Mouse (Mus musculus): ENCODE data around the gene Gpr176. TPM values are rescaled to one million over a fixed set of nuclear protein-coding genes. Genes with fewer than 3 reads are reported as not detected.

Gpr176 gene
- polyA plus RNA-seq, 1 experiment from 2014 or later: 0.35 TPM

GRCm38 (mm10) chr2:118375931-118376330, 2.7 kb upstream of the Gpr176 start:
- ATAC-seq: no peak
- no peak overlapping the region for H3K4me3 ChIP-seq (ENCODE audit: low read length)
- H3K36me3 ChIP-seq (ENCODE audit: control insufficient read depth, insufficient read depth, low read length): no peaks in the 10 kb centered on the region

DNA sequence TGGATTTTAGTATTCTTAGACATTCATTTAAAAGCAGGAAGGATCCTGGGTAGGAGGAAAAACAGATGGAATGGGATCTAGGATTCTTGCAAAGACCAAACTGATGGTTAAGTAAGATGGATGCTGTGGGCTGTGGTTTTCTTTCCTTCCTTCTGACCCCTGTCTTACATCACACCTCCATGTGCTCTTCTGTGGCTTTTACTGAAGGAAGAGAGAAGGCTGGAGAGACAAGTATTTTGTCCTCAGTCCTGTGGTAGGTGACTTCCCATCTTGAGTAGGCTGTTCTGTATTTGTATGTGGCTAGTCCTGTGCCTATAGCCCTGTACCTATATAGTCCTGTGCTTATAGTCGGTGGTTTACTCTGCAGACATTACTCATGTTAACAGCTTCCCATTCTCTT, 2.3 kb upstream of the Gpr176 start:
- Histone ChIP-seq H3K27ac (ENCODE audit: low read length) (no peak overlapping the region), H3K4me1 (ENCODE audit: control insufficient read depth, insufficient read depth, low read length) (peaks cover 18% of the 10 kb centered on the region), H3K9me3 (ENCODE audit: control insufficient read depth, low read length) (no peaks in the 10 kb centered on the region), H3K9ac (ENCODE audit: low read depth, low read length) (no peak overlapping the region), H3K4me2 (ENCODE audit: low read depth, low read length) (no peak overlapping the region), H3K36me3 (ENCODE audit: control insufficient read depth, insufficient read depth, low read length) (no peaks in the 10 kb centered on the region), H3K4me3 (ENCODE audit: low read length) (no peak overlapping the region), H3K27me3 (replicated peaks; ENCODE audit: control insufficient read depth, insufficient read depth, low read length) (peaks cover 8% of the 10 kb centered on the region)
- ATAC-seq: no peak
- WGBS: 72% methylated on average over 1 of the region's 1 CpGs

More at GRCm38 (mm10) chr2:118375931-118376330, 2.7 kb upstream of the Gpr176 start:
- Histone ChIP-seq H3K9me3 (ENCODE audit: control insufficient read depth, low read length) (no peaks in the 10 kb centered on the region), H3K4me2 (ENCODE audit: low read depth, low read length) (no peak overlapping the region), H3K27me3 (replicated peaks; ENCODE audit: control insufficient read depth, insufficient read depth, low read length) (peaks cover 8% of the 10 kb centered on the region), H3K9ac (ENCODE audit: low read depth, low read length) (no peak overlapping the region), H3K4me1 (ENCODE audit: control insufficient read depth, insufficient read depth, low read length) (peaks cover 18% of the 10 kb centered on the region), H3K27ac (ENCODE audit: low read length) (no peak overlapping the region)

- WGBS: 2% methylated on average over 43 of the region's 43 CpGs
- no peaks in the 10 kb centered on the region for H3K9me3 ChIP-seq (ENCODE audit: control insufficient read depth, low read length)
- peak overlapping the region; percentile 67 for H3K9ac ChIP-seq (ENCODE audit: low read depth, low read length)
- no peaks in the 10 kb centered on the region for H3K36me3 ChIP-seq (ENCODE audit: control insufficient read depth, insufficient read depth, low read length)
- peak; percentile 89 for ATAC-seq
- H3K4me2 ChIP-seq (ENCODE audit: low read depth, low read length): peak overlapping the region; percentile 100
- H3K27ac ChIP-seq (ENCODE audit: low read length): no peak overlapping the region
- H3K4me1 ChIP-seq (ENCODE audit: control insufficient read depth, insufficient read depth, low read length): peaks cover 18% of the 10 kb centered on the region
- H3K27me3 ChIP-seq (replicated peaks; ENCODE audit: control insufficient read depth, insufficient read depth, low read length): peaks cover 14% of the 10 kb centered on the region
- peak overlapping the region; percentile 59 for H3K4me3 ChIP-seq (ENCODE audit: low read length)
Measured at GRCm38 (mm10) chr2:118373572-118374279, 507 bp upstream of the Gpr176 start.

DNA sequence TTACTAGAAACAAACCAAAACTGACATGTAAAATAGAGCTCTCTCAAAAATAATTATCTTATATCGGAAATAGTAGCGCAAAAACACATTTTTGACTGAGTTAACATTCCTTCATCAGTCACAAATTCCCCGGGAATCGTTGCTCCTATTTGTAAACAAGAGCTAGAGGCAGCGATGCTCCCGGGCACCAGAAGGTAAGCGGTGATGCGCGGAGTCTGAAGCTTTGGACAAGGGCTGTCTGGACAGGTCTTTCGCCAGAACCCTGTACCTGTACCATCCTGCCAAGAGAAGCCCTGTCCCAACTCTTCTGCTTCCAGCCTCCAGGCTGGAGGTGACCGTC, 688 bp downstream of the Gpr176 start:
- 0 out of 2 replicates have a peak, but pooled peaks have one; percentile 10 for ATAC-seq
- Histone ChIP-seq H3K36me3 (ENCODE audit: control insufficient read depth, insufficient read depth, low read length) (no peaks in the 10 kb centered on the region), H3K9ac (ENCODE audit: low read depth, low read length) (peak overlapping the region; percentile 67), H3K27ac (ENCODE audit: low read length) (no peak overlapping the region), H3K4me2 (ENCODE audit: low read depth, low read length) (peak overlapping the region; percentile 100), H3K9me3 (ENCODE audit: control insufficient read depth, low read length) (no peaks in the 10 kb centered on the region), H3K4me3 (ENCODE audit: low read length) (peak overlapping the region; percentile 59), H3K4me1 (ENCODE audit: control insufficient read depth, insufficient read depth, low read length) (peaks cover 18% of the 10 kb centered on the region), H3K27me3 (replicated peaks; ENCODE audit: control insufficient read depth, insufficient read depth, low read length) (peaks cover 14% of the 10 kb centered on the region)
- 6% methylated on average over 11 of the region's 11 CpGs for WGBS

DNA sequence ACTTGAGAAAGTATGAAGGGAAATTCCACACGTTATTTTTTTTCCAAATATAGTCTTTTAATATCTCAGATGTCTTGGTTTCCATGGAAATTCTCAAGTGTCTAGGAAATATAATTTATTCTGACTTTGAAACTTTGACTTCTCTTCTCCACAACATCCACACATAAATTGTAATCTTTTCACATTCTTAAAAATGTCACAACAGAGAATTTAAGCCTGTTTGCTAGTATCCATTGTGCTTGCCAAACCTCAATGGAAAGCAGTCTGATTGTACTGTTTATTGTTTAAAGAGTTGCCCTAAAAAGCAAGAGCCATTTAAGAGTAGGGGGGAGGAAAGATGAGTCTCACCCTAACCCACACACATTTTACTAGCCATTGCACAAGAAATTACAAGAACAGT, 1.4 kb downstream of the Gpr176 start:
- Histone ChIP-seq H3K27ac (ENCODE audit: low read length) (no peak overlapping the region), H3K4me1 (ENCODE audit: control insufficient read depth, insufficient read depth, low read length) (peaks cover 18% of the 10 kb centered on the region), H3K36me3 (ENCODE audit: control insufficient read depth, insufficient read depth, low read length) (no peaks in the 10 kb centered on the region), H3K9ac (ENCODE audit: low read depth, low read length) (no peak overlapping the region), H3K4me2 (ENCODE audit: low read depth, low read length) (no peak overlapping the region), H3K4me3 (ENCODE audit: low read length) (no peak overlapping the region), H3K9me3 (ENCODE audit: control insufficient read depth, low read length) (no peaks in the 10 kb centered on the region), H3K27me3 (replicated peaks; ENCODE audit: control insufficient read depth, insufficient read depth, low read length) (peaks cover 14% of the 10 kb centered on the region)
- ATAC-seq: no peak
- WGBS: 47% methylated on average over 1 of the region's 1 CpGs

DNA sequence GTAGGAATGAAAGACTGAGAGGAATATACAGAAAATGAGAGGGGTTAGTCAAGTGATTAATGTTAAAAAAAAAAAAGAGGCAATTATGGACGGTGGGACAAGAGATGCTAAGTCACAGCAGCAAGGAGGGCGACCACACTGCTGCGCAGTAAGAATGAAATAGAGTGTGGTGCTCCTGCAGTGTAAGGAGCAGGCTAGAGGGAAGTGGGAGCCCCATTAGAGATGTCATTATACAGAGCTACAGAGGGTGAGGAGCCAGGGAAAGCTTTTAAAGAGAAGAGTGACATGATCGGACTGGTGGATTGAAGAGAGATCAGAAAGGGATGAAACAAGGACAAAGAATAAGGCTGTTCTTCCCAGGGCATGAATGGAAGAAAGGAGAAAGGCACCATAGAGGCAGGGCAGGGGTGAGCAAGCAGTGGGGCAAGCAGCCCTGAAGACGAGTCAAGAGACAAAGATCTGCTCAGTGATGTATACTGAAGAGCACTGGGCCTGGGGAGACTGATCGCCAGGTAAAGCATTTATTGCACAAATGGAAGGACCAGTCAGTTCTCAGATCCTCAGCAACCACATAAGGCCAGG, 18.0 kb downstream of the Gpr176 start:
- H3K4me3 ChIP-seq (ENCODE audit: low read length): no peak overlapping the region
- H3K27ac ChIP-seq (ENCODE audit: low read length): no peak overlapping the region
- no peak for ATAC-seq
- H3K4me2 ChIP-seq (ENCODE audit: low read depth, low read length): no peak overlapping the region
- no peaks in the 10 kb centered on the region for H3K27me3 ChIP-seq (replicated peaks; ENCODE audit: control insufficient read depth, insufficient read depth, low read length)
- H3K4me1 ChIP-seq (ENCODE audit: control insufficient read depth, insufficient read depth, low read length): no peaks in the 10 kb centered on the region
- 78% methylated on average over 6 of the region's 6 CpGs for WGBS
- no peak overlapping the region for H3K9ac ChIP-seq (ENCODE audit: low read depth, low read length)
- H3K36me3 ChIP-seq (ENCODE audit: control insufficient read depth, insufficient read depth, low read length): no peaks in the 10 kb centered on the region
- H3K9me3 ChIP-seq (ENCODE audit: control insufficient read depth, low read length): no peaks in the 10 kb centered on the region

DNA sequence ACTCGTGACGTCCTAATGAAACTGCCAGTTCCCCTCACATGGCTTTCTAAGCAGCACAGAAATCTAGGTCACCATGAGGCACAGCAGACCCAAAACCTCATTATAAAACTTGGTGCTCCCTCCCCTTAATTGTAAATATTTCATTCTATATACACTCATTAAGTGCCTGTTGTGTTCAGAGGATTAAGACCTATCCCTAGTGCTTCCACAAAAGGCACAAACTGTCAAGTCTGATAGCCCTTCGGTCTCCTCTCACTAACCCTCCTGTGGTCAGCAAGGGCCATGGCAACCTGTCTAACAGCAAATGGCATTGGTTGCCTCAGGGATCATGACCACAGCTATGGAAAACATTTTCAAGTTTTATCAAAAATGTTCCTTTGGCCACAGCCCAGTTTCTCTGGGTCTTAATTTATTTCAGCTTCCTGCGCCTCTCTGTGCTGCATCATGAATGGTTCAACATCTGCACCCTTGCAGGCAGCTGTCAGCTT, 19.3 kb downstream of the Gpr176 start:
- H3K36me3 ChIP-seq (ENCODE audit: control insufficient read depth, insufficient read depth, low read length): no peaks in the 10 kb centered on the region
- H3K27me3 ChIP-seq (replicated peaks; ENCODE audit: control insufficient read depth, insufficient read depth, low read length): no peaks in the 10 kb centered on the region
- H3K4me3 ChIP-seq (ENCODE audit: low read length): no peak overlapping the region
- H3K9me3 ChIP-seq (ENCODE audit: control insufficient read depth, low read length): no peaks in the 10 kb centered on the region
- WGBS: 63% methylated on average over 4 of the region's 4 CpGs
- no peak for ATAC-seq
- no peak overlapping the region for H3K27ac ChIP-seq (ENCODE audit: low read length)
- no peak overlapping the region for H3K4me2 ChIP-seq (ENCODE audit: low read depth, low read length)
- H3K4me1 ChIP-seq (ENCODE audit: control insufficient read depth, insufficient read depth, low read length): no peaks in the 10 kb centered on the region
- H3K9ac ChIP-seq (ENCODE audit: low read depth, low read length): no peak overlapping the region

DNA sequence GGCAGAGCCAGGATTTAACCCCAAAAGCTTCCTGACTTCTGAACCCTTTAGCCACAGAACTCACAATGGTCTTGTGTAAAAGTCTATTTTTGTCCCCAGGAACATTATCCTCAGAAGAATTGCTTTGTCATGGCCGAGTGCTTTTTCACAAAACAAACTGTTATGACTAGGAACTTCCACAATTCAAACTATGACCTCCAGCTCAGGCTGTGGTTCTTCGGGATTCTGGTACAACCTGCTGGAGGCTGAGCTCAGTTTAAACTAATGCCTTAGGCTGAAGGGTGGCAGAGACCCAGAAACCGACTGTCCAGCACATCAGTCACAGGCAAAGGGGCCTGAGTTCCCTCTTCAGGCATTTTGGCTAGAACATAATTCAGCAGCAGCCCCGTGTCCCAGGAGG, 19.7 kb downstream of the Gpr176 start:
- Histone ChIP-seq H3K9ac (ENCODE audit: low read depth, low read length) (no peak overlapping the region), H3K4me3 (ENCODE audit: low read length) (no peak overlapping the region), H3K9me3 (ENCODE audit: control insufficient read depth, low read length) (no peaks in the 10 kb centered on the region), H3K36me3 (ENCODE audit: control insufficient read depth, insufficient read depth, low read length) (no peaks in the 10 kb centered on the region), H3K4me1 (ENCODE audit: control insufficient read depth, insufficient read depth, low read length) (no peaks in the 10 kb centered on the region), H3K27me3 (replicated peaks; ENCODE audit: control insufficient read depth, insufficient read depth, low read length) (no peaks in the 10 kb centered on the region), H3K27ac (ENCODE audit: low read length) (no peak overlapping the region), H3K4me2 (ENCODE audit: low read depth, low read length) (no peak overlapping the region)
- 35% methylated on average over 4 of the region's 4 CpGs for WGBS
- ATAC-seq: no peak

DNA sequence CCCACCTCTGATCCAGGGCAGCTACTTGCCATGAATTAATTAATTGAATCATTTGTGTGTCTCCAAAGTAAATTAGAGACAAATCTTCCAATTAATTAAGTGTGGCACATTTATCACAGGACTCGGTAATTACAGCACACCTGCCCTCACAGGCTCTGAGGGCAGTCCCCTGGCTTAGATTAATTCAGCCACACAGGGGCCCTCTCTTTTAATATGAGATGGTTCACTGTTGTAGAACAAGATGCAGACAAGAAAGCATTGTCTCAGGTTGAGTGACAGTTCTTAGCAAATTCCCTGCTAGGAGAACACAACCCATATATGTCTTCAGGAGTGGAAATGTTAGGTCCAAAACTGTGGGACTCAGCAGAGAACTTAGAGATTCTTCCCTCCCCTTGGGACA, 27.7 kb downstream of the Gpr176 start:
- Histone ChIP-seq H3K27me3 (replicated peaks; ENCODE audit: control insufficient read depth, insufficient read depth, low read length) (no peaks in the 10 kb centered on the region), H3K36me3 (ENCODE audit: control insufficient read depth, insufficient read depth, low read length) (no peaks in the 10 kb centered on the region), H3K4me2 (ENCODE audit: low read depth, low read length) (no peak overlapping the region), H3K9me3 (ENCODE audit: control insufficient read depth, low read length) (no peaks in the 10 kb centered on the region), H3K9ac (ENCODE audit: low read depth, low read length) (no peak overlapping the region), H3K27ac (ENCODE audit: low read length) (no peak overlapping the region), H3K4me1 (ENCODE audit: control insufficient read depth, insufficient read depth, low read length) (no peaks in the 10 kb centered on the region), H3K4me3 (ENCODE audit: low read length) (no peak overlapping the region)
- no peak for ATAC-seq
- WGBS: 60% methylated on average over 1 of the region's 1 CpGs
